Mouse (Mus musculus) spleen, postnatal 14 days (tissue): ENCODE data around the gene Efna5.

Source experiments
- DNase-seq, 2 experiments: peaks; one replicate each; pipeline ENCODE4 v3.0.0; 2021 to 2022; ENCODE audit warnings: low spot score in 2 of 2

Efna5 gene

DNA sequence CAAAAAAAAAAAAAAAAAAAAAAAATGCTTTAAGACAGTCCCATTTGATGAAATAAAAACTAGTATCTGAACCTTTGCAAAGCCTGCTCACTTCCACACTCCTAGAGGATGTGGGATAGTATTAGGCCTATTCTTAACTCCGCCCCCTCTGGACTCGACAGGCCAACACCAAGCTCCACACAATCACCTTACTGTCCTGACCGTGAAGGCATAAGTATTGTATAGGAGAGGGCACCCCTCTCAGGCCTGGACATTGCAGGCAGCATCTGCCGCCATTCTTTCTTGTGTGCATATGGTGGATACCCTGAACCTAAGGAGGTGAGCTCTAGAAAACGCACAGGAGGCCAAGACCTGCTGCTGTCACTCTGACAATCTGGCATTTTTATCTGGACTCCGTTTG, 274.4 kb downstream of the Efna5 start:
- no peak for DNase-seq

DNA sequence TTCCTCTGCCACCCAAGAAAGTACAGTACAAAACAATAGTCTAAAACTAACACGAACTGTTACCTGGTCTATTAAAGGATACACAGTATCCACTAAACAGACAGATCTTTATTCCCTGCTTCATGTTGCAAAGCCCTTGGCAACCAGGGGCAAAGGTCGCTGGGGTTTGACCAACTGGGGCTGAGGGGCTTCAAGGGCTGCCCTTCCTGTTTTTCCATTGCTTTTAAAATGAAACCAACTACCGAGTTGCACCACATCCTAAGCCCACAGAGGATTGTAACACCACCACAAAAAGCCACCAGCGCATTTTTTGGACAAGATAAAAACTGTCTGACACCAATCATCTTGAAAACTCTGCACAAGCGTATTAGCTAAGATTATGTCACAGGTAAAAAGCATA, 276.8 kb downstream of the Efna5 start:
- no peak for DNase-seq

DNA sequence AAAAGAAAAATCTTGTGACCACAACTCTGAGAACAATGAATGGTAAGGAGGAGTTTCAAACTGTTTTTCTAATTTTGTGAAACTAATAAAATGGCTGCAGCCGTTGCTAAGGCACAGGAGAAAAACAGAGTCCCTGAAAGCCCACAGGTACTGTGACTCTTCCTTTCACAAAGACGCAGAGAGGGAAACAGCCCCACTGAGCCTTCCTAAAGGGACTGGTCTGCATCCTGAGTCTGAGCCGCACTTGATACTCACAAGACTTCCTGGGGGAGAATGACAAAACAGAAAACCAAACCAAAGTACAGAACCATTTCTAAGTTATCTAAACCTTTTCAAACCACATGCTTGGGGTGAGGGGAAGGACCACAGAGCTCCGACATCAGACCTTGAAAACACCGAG, 277.5 kb downstream of the Efna5 start:
- DNase-seq, result no peak

DNA sequence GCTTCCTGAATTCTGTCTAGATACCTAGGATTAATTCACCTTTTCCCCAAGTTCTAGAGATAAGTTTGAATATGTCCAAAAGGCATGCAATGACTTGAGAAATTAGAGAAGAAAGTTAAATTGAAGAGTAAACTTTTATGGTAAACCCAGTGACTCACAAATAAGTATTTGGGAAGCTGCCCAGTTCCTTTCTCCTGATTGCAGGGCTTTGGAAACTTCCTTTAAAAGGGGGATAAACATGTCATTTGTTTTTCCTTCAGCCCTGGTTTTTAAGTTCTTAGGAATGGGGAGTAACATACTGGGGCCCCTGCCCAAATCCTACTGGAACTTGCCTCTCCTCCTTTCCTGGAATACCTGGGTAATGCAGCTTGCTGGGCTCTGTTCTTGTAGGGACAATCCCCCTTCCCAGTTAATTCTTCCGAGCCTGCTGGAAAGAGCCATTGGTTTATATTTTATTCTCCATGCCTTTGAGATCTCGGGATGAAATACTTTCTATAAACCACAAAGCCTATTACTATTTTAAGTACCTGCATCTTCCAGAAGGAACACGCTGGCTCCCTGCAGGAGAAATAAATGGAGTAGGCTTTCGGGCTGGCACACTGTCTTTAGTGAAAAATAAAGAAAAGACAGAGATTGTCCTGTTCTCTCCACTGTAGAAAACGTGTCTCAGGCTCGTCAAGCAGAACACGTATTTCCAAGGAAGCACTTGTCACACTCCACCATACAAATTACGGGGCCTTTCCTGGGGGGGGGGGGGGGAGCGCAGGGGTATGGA, 282.2 kb downstream of the Efna5 start:
- no peak for DNase-seq

DNA sequence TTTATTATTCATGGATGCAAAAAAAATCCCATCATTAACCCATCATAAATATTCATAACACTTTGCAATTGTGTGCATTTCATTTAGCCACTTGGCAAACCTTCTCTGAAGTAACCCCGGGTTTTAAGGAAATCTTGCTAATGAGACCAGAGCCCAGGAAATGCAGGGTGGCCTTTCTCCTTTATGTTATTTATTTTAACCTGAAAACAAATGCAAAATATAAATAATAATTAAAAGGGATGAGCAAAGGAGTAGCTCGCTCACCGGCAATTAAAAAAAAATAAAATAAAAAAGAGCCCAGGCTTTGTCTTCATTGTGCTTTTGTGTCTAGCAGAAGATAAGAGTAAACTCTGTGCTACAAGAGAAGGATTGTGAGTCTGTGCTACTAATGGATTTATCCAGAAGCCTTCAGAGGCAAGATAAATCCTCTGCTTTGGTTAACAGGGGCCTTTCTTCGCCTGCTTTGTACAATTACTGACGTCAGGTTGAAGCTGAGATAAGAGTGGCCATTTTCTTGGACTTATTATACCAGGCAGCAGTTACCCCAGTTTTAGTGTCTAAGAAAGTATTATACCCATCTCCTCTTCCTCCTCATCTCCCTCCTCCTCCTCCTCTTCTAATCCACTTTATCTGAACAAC, 288.6 kb downstream of the Efna5 start:
- no peak for DNase-seq

DNA sequence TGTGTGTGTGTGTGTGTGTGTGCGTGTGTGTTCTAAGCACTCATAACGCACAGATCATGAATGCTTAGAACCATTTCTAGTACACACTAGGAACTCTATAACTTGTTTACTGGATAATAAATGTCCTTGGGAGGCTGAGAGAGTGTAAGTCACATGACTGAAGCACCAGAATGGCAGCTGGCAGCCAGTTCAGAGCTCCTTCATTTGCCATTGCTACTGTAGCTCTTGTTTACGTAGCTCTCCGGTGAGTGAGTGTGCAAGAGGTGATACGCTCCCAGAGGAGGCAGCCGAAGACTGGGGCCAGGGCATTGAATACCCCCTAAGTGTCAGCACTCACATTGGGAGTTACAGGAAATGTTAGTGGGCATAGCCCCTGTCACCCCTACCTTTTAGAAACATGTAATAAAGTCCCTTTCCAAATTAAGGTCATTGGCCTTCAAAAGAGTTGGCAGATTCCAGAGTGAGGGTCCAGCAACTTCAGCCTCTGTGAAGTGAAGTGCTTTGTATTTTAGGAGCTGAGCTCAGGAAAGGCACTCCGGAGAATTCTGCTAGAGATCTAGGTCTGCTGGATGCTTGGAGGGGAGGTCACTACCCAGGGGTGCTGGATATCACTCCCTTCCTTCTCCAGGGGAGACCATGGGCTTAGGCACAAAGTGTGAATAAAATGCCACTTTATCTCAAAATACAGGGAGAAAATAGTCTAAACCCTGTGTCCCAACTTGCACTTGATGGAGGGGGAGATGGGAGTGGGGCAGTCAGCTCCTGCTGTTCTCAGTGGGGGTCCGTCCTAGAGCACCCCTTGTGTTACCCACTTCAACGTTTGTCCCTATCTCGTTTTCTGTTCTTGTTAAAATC, 289.3 kb downstream of the Efna5 start:
- DNase-seq, result no peak

DNA sequence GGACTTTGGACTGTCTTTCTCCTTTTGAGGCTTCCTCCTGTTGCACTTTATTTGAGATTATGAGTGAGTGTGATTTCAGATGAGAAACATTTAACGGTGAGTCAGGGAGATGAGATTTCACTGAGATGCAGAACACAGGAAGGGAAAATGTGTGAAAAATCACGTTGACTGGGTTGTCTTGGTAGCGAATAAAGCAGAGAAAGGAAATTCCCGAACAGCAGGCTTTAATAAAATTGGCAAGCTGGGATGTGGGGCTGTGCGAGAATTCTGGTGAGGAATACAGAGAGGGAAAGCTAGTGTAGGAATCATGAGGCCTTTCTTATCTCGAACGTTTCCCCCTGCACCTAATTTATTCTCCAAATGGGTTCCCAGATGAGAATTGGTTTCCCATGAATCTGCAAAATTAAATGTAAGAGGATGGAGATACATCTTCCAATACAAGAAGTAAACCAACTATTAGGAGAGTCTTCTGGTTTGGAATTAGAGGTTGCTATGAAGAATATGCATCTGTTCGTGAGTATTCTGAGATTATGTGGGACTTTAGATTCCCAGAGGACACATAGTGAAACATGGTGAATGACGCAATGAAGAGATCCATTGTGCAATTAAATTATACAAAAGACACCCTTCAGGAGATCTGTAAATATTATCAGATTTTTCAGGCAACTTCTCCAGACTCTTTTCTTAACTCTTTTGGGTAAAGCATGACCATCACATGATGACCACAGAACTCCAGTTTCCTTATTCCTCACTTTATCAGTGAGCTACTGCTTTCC, 290.2 kb downstream of the Efna5 start:
- no peak for DNase-seq

DNA sequence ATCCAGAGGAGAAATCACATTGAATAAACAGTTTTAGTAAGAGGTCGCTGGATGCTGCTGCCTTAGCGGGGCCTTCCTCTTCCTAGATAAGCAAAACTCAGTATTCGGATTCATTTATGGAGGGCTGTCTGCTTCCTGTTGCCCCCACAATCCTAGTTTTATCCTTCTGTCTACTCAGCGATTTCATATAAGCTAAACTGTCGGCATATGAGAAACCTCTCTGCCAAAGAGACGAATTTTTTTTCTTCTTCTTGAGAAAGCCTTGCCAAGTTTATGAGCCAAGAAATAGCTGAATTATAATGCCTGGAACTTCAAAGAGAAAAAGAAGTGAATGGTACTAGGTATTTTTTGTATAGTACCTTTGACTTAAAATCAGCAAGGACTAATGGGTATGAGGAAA, 301.0 kb downstream of the Efna5 start:
- DNase-seq, result no peak

DNA sequence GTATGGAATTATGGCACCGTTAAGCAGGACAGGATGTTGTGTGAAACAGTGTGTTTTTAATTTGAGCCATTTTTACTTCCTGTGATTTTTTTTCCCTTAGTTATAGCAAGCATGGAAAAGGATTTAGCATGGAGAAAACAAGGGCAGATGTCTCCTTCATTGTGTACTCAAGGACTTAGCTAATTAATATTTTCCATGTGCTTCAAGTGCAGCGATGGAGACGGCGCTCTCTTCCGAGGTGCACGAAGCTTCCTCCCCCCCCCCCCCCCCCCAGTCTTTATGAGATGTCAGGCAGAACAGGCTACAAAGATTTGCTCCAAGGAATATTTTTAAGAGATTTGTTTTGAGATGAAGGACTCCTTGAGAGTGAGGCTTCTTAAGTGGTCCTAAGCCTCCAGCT, 301.5 kb downstream of the Efna5 start:
- no peak for DNase-seq

DNA sequence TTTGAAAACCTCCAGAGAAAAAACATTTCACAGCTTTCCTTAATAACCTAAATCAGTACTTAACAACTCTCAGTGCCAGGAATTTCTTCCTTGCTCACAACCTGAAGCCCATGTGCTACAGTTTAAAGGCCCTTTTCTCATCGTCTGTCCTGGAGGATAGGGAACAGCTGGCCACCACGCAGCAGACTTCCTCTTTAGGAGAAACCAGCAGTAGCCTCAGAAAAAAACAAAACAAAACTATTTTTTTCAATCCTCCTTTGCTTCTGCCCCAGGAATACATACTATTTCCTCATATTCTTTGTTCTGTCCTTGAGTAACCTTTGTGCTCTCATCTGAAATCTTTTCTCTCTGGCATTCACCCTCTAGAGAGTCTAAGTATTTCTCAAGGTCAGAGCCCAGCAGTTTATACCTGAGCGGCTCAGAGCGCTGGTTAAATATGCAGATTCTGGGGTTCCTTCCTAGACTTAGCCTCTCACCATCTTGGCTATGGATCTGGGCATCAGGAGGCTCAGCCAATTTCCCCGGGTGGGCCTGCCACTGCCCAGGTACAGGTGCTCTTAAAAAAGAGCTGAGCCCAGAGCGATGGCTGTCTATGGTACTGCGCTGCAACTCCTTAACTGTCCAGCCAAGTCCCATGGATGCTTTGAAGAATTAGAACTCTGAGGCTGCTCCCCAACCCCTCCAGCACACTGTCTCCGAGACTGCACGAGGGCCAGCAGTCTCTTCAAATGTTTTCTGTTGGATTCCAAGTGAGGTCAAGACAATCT, 306.4 kb downstream of the Efna5 start:
- DNase-seq, result no peak

DNA sequence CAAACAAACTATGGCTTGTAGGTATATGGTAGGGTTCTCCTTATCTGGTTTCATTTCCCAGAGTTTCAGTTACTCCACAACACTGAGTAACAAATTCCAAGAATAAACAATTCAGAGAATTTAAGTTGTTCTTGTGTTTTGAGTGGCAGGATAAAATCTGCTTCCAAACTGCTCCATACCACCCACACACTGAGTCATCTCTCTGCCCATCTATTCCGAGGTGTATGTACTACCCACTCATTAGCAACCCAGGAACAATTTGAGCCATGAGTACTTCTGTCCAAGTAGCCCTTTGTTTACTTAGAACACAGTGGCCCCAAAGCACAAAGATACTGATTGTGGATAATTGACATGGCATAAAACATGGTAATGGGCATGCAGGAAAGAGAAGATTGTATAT, 311.0 kb downstream of the Efna5 start:
- DNase-seq, result no peak

DNA sequence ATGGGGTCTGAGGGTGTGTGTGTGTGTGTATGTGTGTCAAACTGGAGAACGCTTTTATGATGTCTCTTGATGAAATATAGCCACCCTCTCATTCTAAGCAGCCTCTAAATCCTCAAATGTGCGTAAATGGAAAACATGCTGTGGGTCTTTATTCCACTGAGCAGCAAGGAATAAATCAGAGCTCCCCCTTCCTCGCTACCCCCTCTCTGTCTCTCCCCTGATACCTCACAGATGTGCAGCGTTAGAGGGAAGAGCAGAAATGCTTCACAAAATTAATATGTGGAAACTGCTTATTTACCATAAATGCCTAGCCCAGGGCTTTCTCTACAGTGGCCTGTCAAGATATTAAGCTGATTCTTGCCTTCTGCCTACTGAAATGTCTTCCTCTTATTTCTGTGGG, 313.1 kb downstream of the Efna5 start:
- no peak for DNase-seq

DNA sequence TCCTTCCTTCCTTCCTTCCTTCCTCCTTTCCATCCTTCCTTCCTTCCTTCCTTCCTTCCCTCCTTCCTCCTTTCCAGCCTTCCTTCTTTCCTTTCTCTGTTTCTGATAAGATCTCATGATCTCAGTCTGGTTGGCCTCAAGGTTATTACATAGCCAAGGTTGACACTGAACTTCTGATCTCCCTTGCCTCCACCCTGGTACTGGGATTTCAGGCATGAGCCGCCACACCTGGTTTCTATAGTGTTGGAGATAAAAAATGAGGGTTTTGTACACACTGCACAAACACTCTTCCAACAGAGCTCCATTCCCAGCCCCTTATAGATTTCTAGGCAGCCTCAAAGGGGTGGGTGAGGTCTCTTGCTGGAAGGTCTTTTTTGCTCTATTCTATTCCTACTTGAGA, 315.5 kb downstream of the Efna5 start:
- DNase-seq, result no peak

DNA sequence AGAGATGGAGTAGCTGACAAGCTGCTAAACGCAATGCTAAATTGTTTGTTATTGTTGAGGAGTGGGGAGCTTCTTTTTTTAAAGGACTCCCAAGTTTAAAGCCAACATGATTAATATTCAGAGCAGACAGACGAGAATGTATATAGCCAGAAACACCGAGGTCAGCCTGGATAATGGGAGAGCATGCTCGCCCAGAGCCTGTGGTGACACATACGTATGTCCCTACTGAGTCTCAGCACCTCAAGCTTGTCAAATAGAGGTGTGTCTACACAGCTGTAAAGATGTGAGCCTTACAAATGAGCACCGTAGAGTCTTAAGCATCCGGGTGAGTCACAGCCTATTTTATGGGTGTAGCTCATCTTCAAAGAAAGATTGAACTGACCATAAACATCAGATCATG, 318.7 kb downstream of the Efna5 start:
- no peak for DNase-seq

DNA sequence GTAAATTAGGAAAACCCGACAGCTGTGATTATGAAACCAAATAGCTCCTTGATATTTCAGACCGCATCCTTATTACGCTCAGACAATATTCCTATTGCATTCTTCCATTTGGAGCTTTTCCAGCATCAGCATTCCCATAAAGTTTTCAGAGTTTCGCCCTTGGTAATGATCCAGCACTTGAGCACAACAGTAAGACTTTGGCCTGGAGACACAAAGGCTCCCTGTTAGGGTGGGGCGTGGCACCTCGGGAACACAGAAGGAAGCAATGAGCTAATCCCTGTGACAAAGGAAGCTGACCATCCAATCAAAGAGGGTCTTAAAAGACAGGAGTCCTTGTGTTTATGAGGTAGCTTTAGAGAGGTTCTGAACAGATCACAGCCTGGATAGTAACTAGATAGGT, 323.9 kb downstream of the Efna5 start:
- DNase-seq, result no peak
